Mouse (Mus musculus): ENCODE measurements around the gene Fgfr2. TPM values are rescaled to one million over a fixed set of nuclear protein-coding genes. Genes with fewer than 3 reads are reported as not detected.
A peak's percentile ranks its signal among the peaks of the same experiment; 100 is the strongest.

Fgfr2 gene
- polyA plus RNA-seq, 1 experiment from 2014 or later = 133 TPM

DNA sequence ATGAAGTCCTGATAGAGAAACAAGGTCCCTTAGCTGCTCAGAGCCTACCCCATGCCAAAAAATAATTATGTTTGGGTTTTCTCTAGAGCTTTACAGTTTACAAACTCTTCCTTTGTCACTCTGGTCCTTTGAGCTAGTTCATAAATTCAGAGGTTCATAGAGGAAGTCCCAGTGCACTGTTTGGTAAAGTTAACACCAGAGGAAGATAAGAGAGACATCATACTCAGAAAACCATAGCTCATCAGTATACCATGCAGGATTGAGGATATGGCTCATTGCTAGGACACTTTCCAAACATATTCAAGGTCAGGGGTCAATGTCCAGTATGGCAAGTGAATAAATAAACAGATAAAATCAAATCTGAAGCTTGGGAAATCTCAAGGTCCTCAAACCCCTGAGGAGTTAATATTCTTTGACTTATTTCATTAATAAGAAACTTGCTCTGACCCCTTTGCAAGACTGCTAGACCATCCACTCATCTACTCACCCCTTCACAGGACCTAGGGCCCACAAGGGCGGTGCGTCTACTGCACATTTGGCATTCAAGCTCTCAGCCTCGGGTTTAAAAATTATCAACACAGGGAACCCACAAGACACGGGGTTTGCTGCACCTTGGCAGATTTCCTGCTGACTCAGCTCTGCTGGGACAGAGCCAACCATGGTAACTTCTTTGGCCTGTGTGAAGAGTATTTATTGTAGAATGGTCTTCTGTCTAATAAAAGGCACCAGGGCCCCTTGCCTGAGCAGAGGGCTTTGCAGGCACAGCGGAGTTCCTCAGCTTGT lies 797.4 kb downstream of the Fgfr2 start:
- Histone ChIP-seq H3K4me2 (replicated peaks; ENCODE audit: low read depth, low read length) (no peak overlapping the region), H3K27me3 (ENCODE audit: control insufficient read depth, insufficient read depth, low read length) (no peaks in the 10 kb centered on the region), H3K36me3 (ENCODE audit: control insufficient read depth, insufficient read depth, low read length) (no peaks in the 10 kb centered on the region), H3K9ac (ENCODE audit: low read depth, low read length) (no peak overlapping the region), H3K4me3 (ENCODE audit: low read length) (no peak overlapping the region), H3K9me3 (ENCODE audit: control insufficient read depth, low read length) (no peaks in the 10 kb centered on the region), H3K27ac (ENCODE audit: low read depth, low read length) (no peak overlapping the region; the same call in 1 of the 2 replicates), H3K4me1 (ENCODE audit: control insufficient read depth, insufficient read depth, low read length) (peaks cover 3% of the 10 kb centered on the region; the same call in 1 of the 2 replicates)
- 56% methylated on average over 5 of the region's 5 CpGs for WGBS
- 0 out of 2 replicates have a peak, but pooled peaks have one; percentile 20 for ATAC-seq (ENCODE audit: low FRiP score, low TSS enrichment)

DNA sequence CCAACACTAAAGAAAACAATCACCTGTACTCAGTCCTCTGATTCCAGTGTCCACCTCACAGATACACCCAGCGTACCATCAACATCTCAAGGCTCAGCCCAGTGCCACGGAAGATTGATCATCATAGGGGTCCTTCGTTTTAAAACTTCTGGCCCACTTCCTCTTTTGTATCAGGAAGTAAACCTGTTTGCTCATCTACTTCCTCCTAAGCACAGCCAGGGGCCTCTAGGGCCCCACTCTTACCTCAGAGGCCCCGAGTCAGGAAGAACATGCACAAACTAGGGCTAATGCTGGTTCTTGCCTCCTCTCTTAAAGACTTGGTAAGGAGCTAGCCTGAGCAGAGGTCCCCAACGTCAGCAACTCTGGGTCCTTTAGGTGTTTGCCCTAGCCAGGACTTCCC lies 799.7 kb downstream of the Fgfr2 start:
- Histone ChIP-seq H3K27me3 (ENCODE audit: control insufficient read depth, insufficient read depth, low read length) (no peaks in the 10 kb centered on the region), H3K27ac (ENCODE audit: low read depth, low read length) (no peak overlapping the region), H3K9me3 (ENCODE audit: control insufficient read depth, low read length) (no peaks in the 10 kb centered on the region), H3K4me2 (replicated peaks; ENCODE audit: low read depth, low read length) (no peak overlapping the region), H3K4me1 (ENCODE audit: control insufficient read depth, insufficient read depth, low read length) (peaks cover 3% of the 10 kb centered on the region; the same call in 1 of the 2 replicates), H3K4me3 (ENCODE audit: low read length) (no peak overlapping the region), H3K9ac (ENCODE audit: low read depth, low read length) (no peak overlapping the region), H3K36me3 (ENCODE audit: control insufficient read depth, insufficient read depth, low read length) (no peaks in the 10 kb centered on the region)
- ATAC-seq (ENCODE audit: low FRiP score, low TSS enrichment) = no peak
- WGBS = 85% methylated on average over 5 of the region's 5 CpGs

DNA sequence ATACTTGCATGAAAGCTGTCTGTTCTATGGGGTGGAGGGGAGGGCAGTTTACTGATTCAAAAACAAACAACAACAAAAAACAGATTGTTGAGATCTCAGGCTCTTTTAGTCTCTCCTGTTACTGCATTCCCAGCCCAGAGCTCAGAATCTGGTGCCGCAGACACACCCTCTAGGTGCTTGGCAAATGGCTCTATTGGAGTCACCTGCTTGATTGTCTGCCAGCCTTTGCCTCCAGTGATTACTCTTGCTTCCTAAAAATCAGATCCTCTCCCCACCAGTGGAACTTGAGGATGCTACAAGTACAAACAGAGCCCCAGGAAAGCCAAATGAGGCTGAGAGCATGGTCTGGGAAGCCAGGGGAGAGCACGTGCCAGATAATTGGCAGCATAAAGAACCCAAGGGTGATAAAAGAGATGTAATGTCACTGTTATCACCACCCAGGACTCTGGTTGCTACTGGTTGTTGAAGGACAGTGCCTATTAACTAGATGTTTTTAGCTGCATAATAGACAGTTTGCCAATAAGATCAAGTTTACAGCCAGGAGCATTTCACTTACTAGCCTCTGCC lies 801.7 kb downstream of the Fgfr2 start:
- H3K27ac ChIP-seq (ENCODE audit: low read depth, low read length) = no peak overlapping the region
- no peaks in the 10 kb centered on the region for H3K27me3 ChIP-seq (ENCODE audit: control insufficient read depth, insufficient read depth, low read length)
- no peak overlapping the region for H3K4me3 ChIP-seq (ENCODE audit: low read length)
- 70% methylated on average over 2 of the region's 2 CpGs for WGBS
- H3K9me3 ChIP-seq (ENCODE audit: control insufficient read depth, low read length) = no peaks in the 10 kb centered on the region
- no peaks in the 10 kb centered on the region for H3K36me3 ChIP-seq (ENCODE audit: control insufficient read depth, insufficient read depth, low read length)
- peaks cover 3% of the 10 kb centered on the region; the same call in 1 of the 2 replicates for H3K4me1 ChIP-seq (ENCODE audit: control insufficient read depth, insufficient read depth, low read length)
- ATAC-seq (ENCODE audit: low FRiP score, low TSS enrichment) = no peak
- no peak overlapping the region for H3K4me2 ChIP-seq (replicated peaks; ENCODE audit: low read depth, low read length)
- H3K9ac ChIP-seq (ENCODE audit: low read depth, low read length) = no peak overlapping the region

DNA sequence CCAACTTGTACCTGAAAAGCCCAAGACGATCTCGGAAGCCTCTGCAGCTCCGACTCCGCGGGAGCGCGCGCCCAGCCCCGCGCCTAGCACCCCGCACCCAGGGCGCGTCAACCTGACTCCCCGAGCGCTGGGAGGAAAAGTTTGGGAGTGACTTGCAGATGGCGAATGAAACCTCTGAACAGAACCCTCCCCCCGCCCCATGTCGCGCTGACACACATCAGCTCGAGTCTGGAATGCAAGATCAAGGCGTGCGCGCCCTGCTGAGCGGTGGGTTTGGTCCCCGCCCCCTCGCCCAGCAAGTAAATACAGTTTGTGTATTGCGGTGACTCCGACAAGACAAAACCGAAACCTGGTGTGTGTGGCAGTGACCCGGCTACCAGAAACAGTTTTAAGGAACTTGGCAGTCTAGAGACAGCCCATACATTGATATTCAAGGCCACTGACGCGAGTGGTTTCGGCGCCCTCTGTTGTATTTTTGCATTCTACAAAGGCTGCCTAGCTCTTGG lies 806.1 kb downstream of the Fgfr2 start, which contains the start of gene Chst15:
Chst15 (minus strand) TSS at position 193 of the 506 bp plus-strand sequence.
- H3K27me3 ChIP-seq (ENCODE audit: control insufficient read depth, insufficient read depth, low read length) = no peaks in the 10 kb centered on the region
- H3K27ac ChIP-seq (ENCODE audit: low read depth, low read length) = peak within 1 kb of the TSS; percentile 83
- peak; percentile 44 for ATAC-seq (ENCODE audit: low FRiP score, low TSS enrichment)
- peaks cover 14% of the 10 kb centered on the region; the same call in 1 of the 2 replicates for H3K4me1 ChIP-seq (ENCODE audit: control insufficient read depth, insufficient read depth, low read length)
- H3K36me3 ChIP-seq (ENCODE audit: control insufficient read depth, insufficient read depth, low read length) = no peaks in the 10 kb centered on the region
- H3K9ac ChIP-seq (ENCODE audit: low read depth, low read length) = peak within 1 kb of the TSS; percentile 79
- under 1% methylated on average over 34 of the region's 34 CpGs for WGBS
- H3K4me2 ChIP-seq (replicated peaks; ENCODE audit: low read depth, low read length) = peak within 1 kb of the TSS; percentile 92
- peak within 1 kb of the TSS; percentile 64 for H3K4me3 ChIP-seq (ENCODE audit: low read length)
- H3K9me3 ChIP-seq (ENCODE audit: control insufficient read depth, low read length) = no peaks in the 10 kb centered on the region

DNA sequence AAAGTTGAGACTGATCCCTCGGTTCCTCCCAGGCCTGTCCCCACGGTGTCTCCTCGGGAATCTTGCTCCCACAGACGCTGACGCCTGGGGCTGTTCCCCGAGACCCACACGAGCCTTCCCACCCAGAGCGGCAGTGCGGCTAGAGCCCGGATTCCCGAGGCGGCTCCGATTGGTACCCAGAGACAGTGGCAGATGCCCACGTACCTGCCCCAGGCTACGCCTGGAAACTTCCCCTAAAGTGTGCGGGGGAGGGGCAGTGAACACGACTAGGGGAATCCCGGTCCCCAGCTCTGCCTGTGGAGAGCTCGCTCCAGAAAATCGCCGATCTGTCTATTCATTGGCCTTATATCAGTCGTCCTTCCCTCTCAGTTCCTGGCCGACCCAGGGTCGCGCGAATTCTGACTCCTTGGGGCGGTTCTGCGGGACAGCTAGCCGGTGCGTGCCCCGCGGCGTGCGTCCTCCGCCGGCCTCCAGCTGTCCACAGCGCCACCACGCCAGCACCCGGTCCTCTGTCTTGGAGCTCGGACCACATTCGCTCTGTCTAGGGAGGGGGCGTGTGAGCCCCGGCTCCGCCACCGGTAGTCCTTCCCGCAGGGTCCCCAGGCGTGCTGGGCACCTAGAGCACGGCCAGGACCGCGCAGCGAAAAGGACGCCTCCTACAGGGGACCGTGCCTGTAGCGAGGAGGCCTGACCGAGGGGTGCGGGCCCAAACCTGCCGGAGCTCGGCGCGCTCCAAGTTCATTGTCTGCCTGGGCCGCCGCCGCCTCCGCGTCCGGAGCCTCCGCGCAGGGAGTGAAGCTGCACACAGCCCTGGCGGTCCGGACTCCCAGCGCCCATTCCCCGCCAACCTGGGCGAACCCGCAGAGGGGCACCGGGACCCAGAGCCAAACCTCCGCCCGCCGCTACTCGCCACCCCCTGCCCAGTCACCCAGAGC lies 806.8 kb downstream of the Fgfr2 start:
- no peaks in the 10 kb centered on the region for H3K36me3 ChIP-seq (ENCODE audit: control insufficient read depth, insufficient read depth, low read length)
- H3K9ac ChIP-seq (ENCODE audit: low read depth, low read length) = peak overlapping the region; percentile 79
- H3K4me2 ChIP-seq (replicated peaks; ENCODE audit: low read depth, low read length) = peak overlapping the region; percentile 92
- ATAC-seq (ENCODE audit: low FRiP score, low TSS enrichment) = peak; percentile 75
- no peaks in the 10 kb centered on the region for H3K9me3 ChIP-seq (ENCODE audit: control insufficient read depth, low read length)
- H3K27ac ChIP-seq (ENCODE audit: low read depth, low read length) = peak overlapping the region; percentile 83
- no peaks in the 10 kb centered on the region for H3K27me3 ChIP-seq (ENCODE audit: control insufficient read depth, insufficient read depth, low read length)
- peaks cover 14% of the 10 kb centered on the region; the same call in 1 of the 2 replicates for H3K4me1 ChIP-seq (ENCODE audit: control insufficient read depth, insufficient read depth, low read length)
- peak overlapping the region; percentile 64 for H3K4me3 ChIP-seq (ENCODE audit: low read length)
- WGBS = under 1% methylated on average over 66 of the region's 79 CpGs

DNA sequence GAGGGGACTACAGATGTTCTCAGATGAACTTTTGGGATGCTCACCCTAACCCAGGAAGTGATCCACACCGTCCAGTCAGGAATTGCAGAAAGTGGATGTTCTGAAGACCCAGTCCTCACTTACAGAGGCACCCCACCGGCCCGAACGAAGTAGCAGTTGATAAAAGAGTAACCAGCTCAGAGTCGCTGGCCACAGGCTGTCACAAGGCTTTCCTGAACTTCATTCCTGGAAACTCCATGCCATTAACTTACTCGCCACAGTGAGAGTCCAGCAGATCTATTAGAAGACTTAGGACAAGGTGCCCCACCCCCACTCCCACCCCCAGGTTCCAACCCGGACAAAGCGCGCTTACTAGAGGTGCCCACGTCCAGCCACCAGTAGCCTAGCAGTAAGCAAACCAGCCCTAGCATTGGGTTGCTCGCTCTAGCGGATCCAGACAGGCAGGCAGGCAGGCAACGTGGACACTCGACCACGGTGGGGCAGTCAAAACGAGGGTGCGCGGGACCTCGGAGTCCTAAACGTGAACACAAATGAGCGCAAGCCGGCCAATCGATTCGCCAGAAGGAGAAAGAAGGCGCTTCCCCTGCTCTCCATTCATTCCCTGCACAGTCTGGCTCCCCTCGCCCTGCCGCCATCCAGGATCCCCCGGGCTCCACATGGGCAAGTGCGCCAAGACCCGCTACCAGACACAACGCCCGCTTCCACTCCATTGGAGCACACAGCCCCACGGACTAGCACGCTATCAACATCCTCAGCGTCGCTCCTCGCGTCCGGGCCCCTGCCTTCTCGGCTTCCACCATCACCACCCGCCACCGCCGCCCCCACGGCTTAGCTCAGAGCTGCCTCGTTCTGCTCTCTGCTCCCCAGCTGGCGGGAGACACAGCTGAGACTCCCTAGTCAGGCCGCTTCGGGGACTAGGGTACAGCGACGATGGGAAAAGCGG lies 807.7 kb downstream of the Fgfr2 start:
- peaks cover 14% of the 10 kb centered on the region; the same call in 1 of the 2 replicates for H3K4me1 ChIP-seq (ENCODE audit: control insufficient read depth, insufficient read depth, low read length)
- peak overlapping the region; percentile 64 for H3K4me3 ChIP-seq (ENCODE audit: low read length)
- no peaks in the 10 kb centered on the region for H3K9me3 ChIP-seq (ENCODE audit: control insufficient read depth, low read length)
- WGBS = 1% methylated on average over 49 of the region's 51 CpGs
- peak overlapping the region; percentile 79 for H3K9ac ChIP-seq (ENCODE audit: low read depth, low read length)
- H3K4me2 ChIP-seq (replicated peaks; ENCODE audit: low read depth, low read length) = peak overlapping the region; percentile 92
- H3K36me3 ChIP-seq (ENCODE audit: control insufficient read depth, insufficient read depth, low read length) = no peaks in the 10 kb centered on the region
- ATAC-seq (ENCODE audit: low FRiP score, low TSS enrichment) = peak; percentile 79
- H3K27ac ChIP-seq (ENCODE audit: low read depth, low read length) = peak overlapping the region; percentile 83; the same call in 1 of the 2 replicates
- H3K27me3 ChIP-seq (ENCODE audit: control insufficient read depth, insufficient read depth, low read length) = no peaks in the 10 kb centered on the region

DNA sequence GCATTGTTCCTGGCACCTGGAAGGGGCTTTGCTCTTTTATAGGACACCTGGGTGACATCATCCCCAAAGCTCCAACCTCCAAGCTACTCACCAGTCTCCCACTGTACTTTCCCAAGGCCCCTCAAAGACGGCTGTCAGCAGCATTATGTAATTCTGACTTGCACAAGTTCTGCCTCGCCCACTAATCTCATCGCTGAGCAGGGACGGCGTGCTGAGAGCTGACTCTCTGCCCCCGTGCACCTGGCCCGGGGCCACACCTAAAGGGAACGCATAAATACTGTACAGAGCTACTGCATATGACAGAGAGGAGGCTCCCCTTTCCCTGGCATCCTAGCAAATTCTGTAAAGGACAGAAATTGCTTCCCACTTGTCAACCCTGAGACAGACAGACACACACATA lies 810.8 kb downstream of the Fgfr2 start:
- Histone ChIP-seq H3K4me3 (ENCODE audit: low read length) (no peak overlapping the region), H3K4me1 (ENCODE audit: control insufficient read depth, insufficient read depth, low read length) (peaks cover 20% of the 10 kb centered on the region; the same call in 1 of the 2 replicates), H3K36me3 (ENCODE audit: control insufficient read depth, insufficient read depth, low read length) (no peaks in the 10 kb centered on the region), H3K4me2 (replicated peaks; ENCODE audit: low read depth, low read length) (no peak overlapping the region), H3K27ac (ENCODE audit: low read depth, low read length) (no peak overlapping the region), H3K9me3 (ENCODE audit: control insufficient read depth, low read length) (no peaks in the 10 kb centered on the region), H3K9ac (ENCODE audit: low read depth, low read length) (0 out of 2 replicates have a peak overlapping the region, but pooled peaks have one; percentile 4), H3K27me3 (ENCODE audit: control insufficient read depth, insufficient read depth, low read length) (no peaks in the 10 kb centered on the region)
- WGBS = 80% methylated on average over 8 of the region's 8 CpGs
- no peak for ATAC-seq (ENCODE audit: low FRiP score, low TSS enrichment)

Data from kidney, embryonic 14.5 days (tissue).